Mouse (Mus musculus) myocyte (in vitro differentiated cells): ENCODE results near the gene Mfsd9.

Experiments
- E2F4 ChIP-seq: IDR thresholded peaks from one replicate; pipeline ENCODE4 v1.6.1; 2011; ENCODE audit warnings: mild to moderate bottlenecking, control low read depth, moderate library complexity; ENCODE audit not compliant: insufficient read depth
- MAX ChIP-seq: IDR thresholded peaks from one replicate; pipeline ENCODE4 v1.6.1; 2011; ENCODE audit warnings: low read depth, mild to moderate bottlenecking, control low read depth
- MYOD1 ChIP-seq, 3 experiments: IDR thresholded peaks; one replicate each; pipeline ENCODE4 v1.6.1; 2011; ENCODE audit warnings: control low read depth in 2 of 3, low read depth in 2 of 3, mild to moderate bottlenecking in 2 of 3, moderate library complexity in 1 of 3; ENCODE audit not compliant: insufficient read length in 2 of 3, control insufficient read depth in 1 of 3
- POLR2A ChIP-seq: IDR thresholded peaks from one replicate; pipeline ENCODE4 v1.6.1; 2011; ENCODE audit warnings: low read depth, mild to moderate bottlenecking, control low read depth, moderate library complexity; ENCODE audit not compliant: insufficient read length
- POLR2AphosphoS2 ChIP-seq: IDR thresholded peaks from one replicate; pipeline ENCODE4 v1.6.1; 2011; ENCODE audit warnings: low read depth, control low read depth; ENCODE audit not compliant: insufficient read length
- SRF ChIP-seq: IDR thresholded peaks from one replicate; pipeline ENCODE4 v1.6.1; 2011; ENCODE audit warnings: low read depth; ENCODE audit not compliant: control insufficient read depth, insufficient read length
- TCF3 ChIP-seq: IDR thresholded peaks from one replicate; pipeline ENCODE4 v1.6.1; 2011; ENCODE audit warnings: low read depth, control low read depth; ENCODE audit not compliant: insufficient read length

GRCm38 (mm10) chr1:40765521-40765920 is 25.0 kb downstream of the Mfsd9 start:
- no peak for TF ChIP-seq POLR2A
- TF ChIP-seq MAX: no peak
- no peak for TF ChIP-seq E2F4
- no peak for TF ChIP-seq SRF
- TF ChIP-seq TCF3: no peak
- TF ChIP-seq MYOD1 (IDR thresholded peaks at IDR 0.05; ENCODE audit: control insufficient read depth in 1 of 3, insufficient read length in 2 of 3, low read depth in 2 of 3): peak in 2 of 3 experiments; percentile 7 to 46
- TF ChIP-seq POLR2AphosphoS2: no peak
